Mouse (Mus musculus): ENCODE data around the gene Gm33543.

DNA sequence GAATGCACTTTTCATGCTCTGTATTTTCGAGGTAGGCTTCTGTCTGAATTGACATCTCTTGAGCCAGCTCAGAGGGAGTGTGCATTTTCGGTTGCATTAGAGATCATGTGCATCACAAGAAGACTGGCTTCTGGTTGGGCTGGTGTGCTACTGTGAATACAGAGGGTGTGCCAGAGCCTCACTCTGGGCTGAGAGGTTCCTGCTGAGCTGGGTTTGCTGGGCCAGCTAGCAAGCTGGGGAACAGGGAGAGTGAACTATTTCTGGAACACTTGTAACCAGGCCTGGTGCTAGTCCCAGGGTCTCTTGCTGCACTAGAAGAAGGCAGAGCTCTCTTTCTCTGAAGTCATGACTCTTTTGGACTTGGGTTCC lies 41.3 kb downstream of the Gm33543 start:
- no peak for TF ChIP-seq MYOG (IDR thresholded peaks at IDR 0.05; ENCODE audit: control insufficient read depth in 1 of 3, insufficient read depth in 1 of 3, insufficient read length in 2 of 3, low read depth in 2 of 3)
- TF ChIP-seq TCF3 (IDR thresholded peaks at IDR 0.05; ENCODE audit: insufficient read length, low read depth) = no peak
- no peak for TF ChIP-seq POLR2A (IDR thresholded peaks at IDR 0.05; ENCODE audit: insufficient read length, low read depth)
- TF ChIP-seq SRF (IDR thresholded peaks at IDR 0.05; ENCODE audit: control insufficient read depth, insufficient read length, low read depth) = no peak
- no peak for TF ChIP-seq MYOD1 (IDR thresholded peaks at IDR 0.05; ENCODE audit: control insufficient read depth in 1 of 3, insufficient read length in 2 of 3, low read depth in 2 of 3)
- no peak for TF ChIP-seq USF1 (IDR thresholded peaks at IDR 0.05; ENCODE audit: low read depth)
- no peak for TF ChIP-seq TCF12 (IDR thresholded peaks at IDR 0.05; ENCODE audit: insufficient read depth, poor library complexity, severe bottlenecking)
- no peak for TF ChIP-seq MAX (IDR thresholded peaks at IDR 0.05; ENCODE audit: low read depth)
- no peak for TF ChIP-seq POLR2AphosphoS2 (IDR thresholded peaks at IDR 0.05; ENCODE audit: insufficient read length, low read depth)

Data from myocyte (in vitro differentiated cells).